Mouse (Mus musculus) testis, adult 2 months (tissue): ENCODE results near the gene Sorl1. TPM values are rescaled to one million over a fixed set of nuclear protein-coding genes. Genes with fewer than 3 reads are reported as not detected.

Experiments used
- H3K27ac ChIP-seq: fragments of 200-500 bp; 2 replicates; pipeline ENCODE4 v1.5.1; 2012; ENCODE audit warnings: low read depth, low read length; ENCODE audit not compliant: control insufficient read depth, insufficient read depth
- H3K27me3 ChIP-seq: fragments of 200-500 bp; 2 replicates; pipeline ENCODE4 v1.6.1; 2012; ENCODE audit warnings: mild to moderate bottlenecking, low read length, moderate library complexity; ENCODE audit not compliant: control insufficient read depth, insufficient read depth
- H3K36me3 ChIP-seq: fragments of 200-500 bp; 2 replicates; pipeline ENCODE4 v1.6.1; 2012; ENCODE audit warnings: mild to moderate bottlenecking, low read length; ENCODE audit not compliant: control insufficient read depth, insufficient read depth
- H3K4me1 ChIP-seq: fragments of 200-500 bp; 2 replicates; pipeline ENCODE4 v1.6.1; 2012; ENCODE audit warnings: low read length; ENCODE audit not compliant: control insufficient read depth, insufficient read depth
- H3K4me3 ChIP-seq: fragments of 200-500 bp; 2 replicates; pipeline ENCODE4 v1.5.1; 2012; ENCODE audit warnings: low read depth, mild to moderate bottlenecking, low read length, moderate library complexity, mixed read lengths; ENCODE audit not compliant: control insufficient read depth
- CTCF ChIP-seq: fragments of 200-500 bp; IDR thresholded peaks from 2 replicates; pipeline ENCODE4 v1.5.1; 2012; ENCODE audit warnings: low read depth, mild to moderate bottlenecking, inconsistent platforms, low read length, moderate library complexity; ENCODE audit not compliant: control insufficient read depth, insufficient read depth, insufficient replicate concordance
- POLR2A ChIP-seq: fragments of 200-500 bp; IDR thresholded peaks from 2 replicates; pipeline ENCODE4 v1.6.1; 2012; ENCODE audit warnings: low read depth, mild to moderate bottlenecking, inconsistent platforms, low read length, moderate library complexity; ENCODE audit not compliant: control insufficient read depth
- polyA plus RNA-seq: library from polyadenylated mRNA; depleted of rRNA; stranded (reverse); fragments of >200 nt; gene quantifications from 2 replicates; pipeline ENCODE4 v1.2.3, GENCODE M21; 2012; rRNA removed

The Sorl1 gene
- polyA plus RNA-seq, 1 experiment: 3.7 TPM

GRCm38 (mm10) chr9:41915571-41915970 lies 208.5 kb downstream of the Sorl1 start:
- Histone ChIP-seq H3K4me1 (no peaks in the 10 kb centered on the region), H3K27ac (no peak overlapping the region), H3K36me3 (no peaks in the 10 kb centered on the region), H3K27me3 (no peaks in the 10 kb centered on the region), H3K4me3 (no peak overlapping the region)
- no peak for TF ChIP-seq CTCF
- TF ChIP-seq POLR2A: no peak

Other genes with a start within 250 kb of the Sorl1 start
- gene Sc5d, start 140.0 kb upstream of the Sorl1 start, polyA plus RNA-seq: 20.3 and 23.3 TPM in 2 replicates